Comparison of ENCODE assay signal across 11 mouse cellular contexts in genomic region chr5:64624205-64624604, GRCm38 (mm10).
DNase-seq lines count a peak whose midpoint lies in the region; ATAC-seq and TF ChIP-seq lines count a peak whose summit lies in the region.
"Had no signal": no experiment of that assay in that cellular context is flagged by ENCODE, and none has a peak within 500 bp of the region (broad histone marks: within the 10 kb centered on the region; RNA-seq: fewer than 3 reads in every experiment).

No protein-coding gene starts in this region.

- WGBS in thymus, adult 2 months = 74% methylated on average over 6 of the region's 6 CpGs

- no peak overlapping the region for H3K4me3 ChIP-seq in thymus, adult 2 months (ENCODE audit: control insufficient read depth, insufficient read depth, low read length)
- H3K4me3 ChIP-seq in left cerebral cortex, adult 2 months = no peak overlapping the region
- H3K4me3 ChIP-seq: heart, adult 2 months had no signal

- TF ChIP-seq CTCF in thymus, adult 2 months (IDR thresholded peaks at IDR 0.05; ENCODE audit: borderline replicate concordance, control insufficient read depth, extremely low read depth, insufficient read depth, low read length, poor library complexity) = no peak
- TF ChIP-seq CTCF in left cerebral cortex, adult 2 months (IDR thresholded peaks at IDR 0.05) = no peak

- TF ChIP-seq POLR2A in thymus, adult 2 months (IDR thresholded peaks at IDR 0.05; ENCODE audit: control insufficient read depth, extremely low read depth, insufficient read depth, low read length, poor library complexity) = no peak

- peaks cover 63% of the 10 kb centered on the region for H3K4me1 ChIP-seq in thymus, adult 2 months (replicated peaks; ENCODE audit: control insufficient read depth, insufficient read depth, low read length)

- intact Hi-C loops in left cerebral cortex, adult 2 months (cut with DNase I) = no loop called here

- peak overlapping the region; percentile 90 for H3K27ac ChIP-seq in thymus, adult 2 months (ENCODE audit: control insufficient read depth, insufficient read depth, low read length)
- H3K27ac ChIP-seq in left cerebral cortex, adult 2 months = no peak overlapping the region
- H3K27ac ChIP-seq: heart, adult 2 months had no signal

- no peaks in the 10 kb centered on the region for H3K36me3 ChIP-seq in thymus, adult 2 months (ENCODE audit: control insufficient read depth, insufficient read depth, low read length)

- DNase-seq in thymus, adult 2 months = no peak
- no peak for DNase-seq in thymus, postnatal 36 days
- peak; percentile 36 for DNase-seq in kidney, adult 18-20 months
- peak; percentile 11 to 70 for DNase-seq in kidney, postnatal 36 days
- no peak for DNase-seq in left cerebral cortex, adult 2 months (ENCODE audit: extremely low spot score in 1 of 2, low spot score in 2 of 2)
- no peak for DNase-seq in urinary bladder, adult 2 months (ENCODE audit: low spot score)
- DNase-seq: cerebellum, adult 18-20 months; heart, adult 2 months; lung, postnatal 10 days had no signal

- ATAC-seq in CD4-positive, CD25-positive, alpha-beta regulatory T cell, adult 4 months = no peak
- ATAC-seq: inflammation-experienced regulatory T-cells, adult 6 months had no signal

- no peaks in the 10 kb centered on the region for H3K27me3 ChIP-seq in thymus, adult 2 months (ENCODE audit: control insufficient read depth, insufficient read depth, low read length)

Comparison
In these comparisons a context has a peak if more than half of its experiments do, and no peak if none do; other contexts are left out.
1. DNase-seq: peak in kidney, adult 18-20 months (single experiment) and kidney, postnatal 36 days (2 of 2); none in thymus, adult 2 months (single experiment), thymus, postnatal 36 days (0 of 2), left cerebral cortex, adult 2 months (0 of 2) and urinary bladder, adult 2 months (single experiment).